Mouse (Mus musculus) colon, adult 2 months (tissue): Measurements from ENCODE around the gene Map3k3. TPM values are rescaled to one million over a fixed set of nuclear protein-coding genes. Genes with fewer than 3 reads are reported as not detected.

ENCODE experiments used
- polyA plus RNA-seq: library from polyadenylated mRNA; depleted of rRNA; stranded (reverse); fragments of >200 nt; gene quantifications from 2 replicates; pipeline ENCODE4 v1.2.3, GENCODE M21; 2012; rRNA removed

Map3k3 gene
- 21.0 and 21.6 TPM in 2 replicates for polyA plus RNA-seq

GRCm38 (mm10) chr11:106083708-106084701, at the start of gene Map3k3:
Gene Map3k3, plus strand, starts transcription at chr11:106084613.

GRCm38 (mm10) chr11:106036548-106037417, 47.6 kb upstream of the Map3k3 start, which contains the start of gene Dcaf7:
Gene Dcaf7, plus strand, starts transcription at chr11:106036872.

GRCm38 (mm10) chr11:106065923-106066571, 18.4 kb upstream of the Map3k3 start, which contains the start of gene Taco1:
Gene Taco1, plus strand, starts transcription at chr11:106066061.

GRCm38 (mm10) chr11:106160841-106161721, 76.7 kb downstream of the Map3k3 start, which contains the start of the genes Gm10840 and Limd2:
Gene Gm10840, plus strand, starts transcription at chr11:106160850.
Gene Limd2, minus strand, starts transcription at chr11:106160860.

GRCm38 (mm10) chr11:106202123-106202465, 117.7 kb downstream of the Map3k3 start, which contains the start of gene Strada:
Gene Strada, minus strand, starts transcription at chr11:106202168.

Other genes starting within 250 kb of the Map3k3 start
- 91.1 and 104 TPM in 2 replicates for gene Cyb561, start 131.3 kb upstream of the Map3k3 start, polyA plus RNA-seq
- 34.4 and 39.0 TPM in 2 replicates for gene Ace, start 116.7 kb upstream of the Map3k3 start, polyA plus RNA-seq
- 0.05 and 0.19 TPM in 2 replicates for gene Ace3, start 89.9 kb upstream of the Map3k3 start, polyA plus RNA-seq
- gene Kcnh6, start 76.5 kb upstream of the Map3k3 start, polyA plus RNA-seq: 5.2 and 6.7 TPM in 2 replicates
- 32.8 and 33.2 TPM in 2 replicates for gene Dcaf7, start 47.7 kb upstream of the Map3k3 start, polyA plus RNA-seq
- 12.0 TPM in 2 replicates for gene Taco1, start 18.6 kb upstream of the Map3k3 start, polyA plus RNA-seq
- not detected in 2 replicates for gene Gm10840, start 76.2 kb downstream of the Map3k3 start, polyA plus RNA-seq
- gene Limd2, start 76.2 kb downstream of the Map3k3 start, polyA plus RNA-seq: 11.2 and 13.0 TPM in 2 replicates
- gene Strada, start 117.6 kb downstream of the Map3k3 start, polyA plus RNA-seq: 12.8 and 14.7 TPM in 2 replicates
- 6.0 and 7.3 TPM in 2 replicates for gene Ccdc47, start 131.7 kb downstream of the Map3k3 start, polyA plus RNA-seq
- gene Ddx42, start 132.3 kb downstream of the Map3k3 start, polyA plus RNA-seq: 5.9 and 8.1 TPM in 2 replicates
- gene Ftsj3, start 171.5 kb downstream of the Map3k3 start, polyA plus RNA-seq: 7.0 and 8.9 TPM in 2 replicates
- gene Psmc5, start 171.5 kb downstream of the Map3k3 start, polyA plus RNA-seq: 24.4 and 25.3 TPM in 2 replicates
- 101 and 104 TPM in 2 replicates for gene Smarcd2, start 188.4 kb downstream of the Map3k3 start, polyA plus RNA-seq
- gene Tcam1, start 192.1 kb downstream of the Map3k3 start, polyA plus RNA-seq: not detected in 2 replicates
- not detected in 2 replicates for gene Gh, start 217.3 kb downstream of the Map3k3 start, polyA plus RNA-seq
- 8.5 and 12.4 TPM in 2 replicates for gene Cd79b, start 230.1 kb downstream of the Map3k3 start, polyA plus RNA-seq